Mouse (Mus musculus) hematopoietic stem cell, adult 5-6 weeks (primary cell): ENCODE results near the gene Rfc2. TPM values are rescaled to one million over a fixed set of nuclear protein-coding genes. Genes with fewer than 3 reads are reported as not detected.
"Not testable (repeated sequence)": the region's sequence is repeated elsewhere in the genome, so short reads cannot be mapped to it uniquely, and the experiment has no call there.

ENCODE experiments used
- ATAC-seq, 2 experiments: fragments of 125-278 bp in 1 of 2; replicated peaks in 1 of 2; 2 replicates each; pipeline ENCODE4 v1.8.0; 2016 to 2017; ENCODE audit warnings: inconsistent platforms in 2 of 2, mild to moderate bottlenecking in 2 of 2, moderate number of reproducible peaks in 2 of 2, low read depth in 1 of 2, moderate TSS enrichment in 1 of 2; ENCODE audit not compliant: low FRiP score in 2 of 2, poor library complexity in 2 of 2, severe bottlenecking in 2 of 2, insufficient read depth in 1 of 2, low TSS enrichment in 1 of 2
- total RNA-seq: library from RNA; stranded (forward); fragments of 172-1452, 232-1000 nt; gene quantifications from 2 replicates; pipeline ENCODE4 v1.2.3, GENCODE M21; 2017

Gene Rfc2
- total RNA-seq, 1 experiment from 2014 or later = 131 TPM

DNA sequence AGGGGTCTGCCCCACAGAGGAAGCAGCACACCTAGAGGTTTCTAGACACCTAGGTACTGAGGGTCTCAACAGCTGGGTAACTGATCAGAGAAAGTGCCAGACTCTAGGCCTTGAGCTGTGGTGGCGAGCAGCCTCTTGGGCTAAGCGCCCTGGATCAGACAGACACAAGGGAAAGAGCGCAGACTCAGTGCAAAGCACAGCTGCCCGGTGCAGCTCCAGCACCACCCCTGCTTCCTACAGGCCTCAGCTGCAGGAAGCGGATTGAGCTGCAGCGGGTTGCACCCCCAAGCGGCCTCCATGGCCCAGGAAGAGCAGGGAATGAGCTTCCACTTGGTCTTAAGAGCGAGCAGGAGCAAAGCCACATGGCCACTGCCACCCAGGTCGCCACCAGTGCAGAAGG lies 39.3 kb downstream of the Rfc2 start:
- no peak for ATAC-seq

DNA sequence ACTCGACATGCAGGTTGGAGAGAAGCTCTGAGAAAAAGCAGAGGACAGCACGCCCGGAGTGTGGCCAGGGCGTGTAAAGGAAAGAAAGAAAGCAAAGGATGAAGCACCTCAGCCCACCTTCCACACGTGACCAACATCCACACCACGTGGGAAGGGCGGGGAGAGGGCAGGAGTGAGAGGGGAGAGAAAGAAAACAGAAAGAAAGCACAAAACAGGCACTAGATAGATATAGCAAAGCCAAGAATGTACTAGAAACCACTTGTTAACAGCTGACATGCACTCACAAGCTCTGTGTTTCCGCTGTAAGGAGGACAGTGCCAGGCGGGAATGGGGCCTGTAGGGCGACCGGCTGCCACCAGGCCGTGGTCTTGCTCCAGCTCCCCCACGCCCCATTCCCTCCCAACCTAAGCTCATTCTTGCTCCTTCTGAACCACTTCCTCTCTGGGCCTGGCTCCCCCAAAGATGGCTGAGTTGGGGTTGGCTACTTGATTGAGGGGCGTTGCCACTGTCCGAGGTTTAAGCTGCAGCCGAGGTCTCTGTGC lies 40.0 kb downstream of the Rfc2 start:
- ATAC-seq = no peak

DNA sequence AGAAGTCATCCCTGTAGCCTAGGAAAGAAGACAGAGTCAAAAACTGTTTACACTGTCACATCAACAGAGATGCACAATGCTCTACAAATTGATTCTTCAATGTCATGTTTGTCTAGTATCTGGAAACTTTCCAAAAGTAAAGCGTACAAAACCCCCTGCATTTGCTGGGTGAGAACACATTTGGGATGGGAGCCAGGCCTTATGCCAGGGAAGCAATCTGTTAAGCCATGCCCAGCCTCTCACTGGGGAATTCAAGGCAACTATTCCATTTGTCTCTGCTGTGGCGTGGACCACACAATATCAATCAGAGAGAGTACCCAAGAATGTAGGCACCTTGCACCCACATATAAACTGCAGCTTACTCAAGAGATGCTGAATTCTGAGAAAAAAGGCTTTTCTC lies 40.9 kb downstream of the Rfc2 start:
- no peak for ATAC-seq

DNA sequence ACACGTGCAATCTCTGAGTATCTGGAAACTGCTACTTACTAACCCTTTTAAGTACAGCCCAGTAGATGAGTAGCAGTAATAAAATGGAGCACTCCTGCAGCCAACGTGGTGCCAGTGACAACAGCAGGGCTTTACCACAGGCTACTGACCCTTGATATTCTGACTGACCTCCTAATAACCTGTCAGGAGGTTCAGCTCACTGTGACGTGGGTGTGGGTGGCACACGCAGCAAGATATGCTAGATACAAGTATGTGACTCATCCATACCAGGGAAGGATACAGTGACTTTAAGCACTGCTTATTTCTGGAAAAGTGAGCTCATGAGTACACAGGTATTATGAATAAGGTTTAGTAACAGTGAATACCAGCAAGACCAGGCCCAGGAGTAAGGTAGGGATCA lies 48.3 kb downstream of the Rfc2 start:
- no peak for ATAC-seq

DNA sequence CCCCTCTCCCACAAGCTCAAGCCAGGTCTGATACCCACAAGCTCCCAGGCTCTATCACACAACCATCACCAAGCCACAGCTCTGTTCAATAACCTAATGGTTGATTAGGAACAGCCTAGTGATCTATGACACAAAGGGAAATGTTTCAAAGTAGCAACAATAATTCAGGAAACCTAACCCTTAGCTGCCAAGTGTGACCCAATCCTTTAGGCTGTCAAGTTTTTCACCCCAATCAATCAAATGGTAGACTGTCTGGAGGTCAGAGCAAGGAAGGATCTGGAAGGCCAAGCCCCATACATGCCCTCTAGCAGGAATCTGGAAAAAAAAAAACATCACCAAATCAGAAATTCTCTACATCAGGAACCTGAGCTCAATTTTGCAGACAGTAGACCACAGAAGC lies 49.7 kb downstream of the Rfc2 start:
- ATAC-seq = no peak

DNA sequence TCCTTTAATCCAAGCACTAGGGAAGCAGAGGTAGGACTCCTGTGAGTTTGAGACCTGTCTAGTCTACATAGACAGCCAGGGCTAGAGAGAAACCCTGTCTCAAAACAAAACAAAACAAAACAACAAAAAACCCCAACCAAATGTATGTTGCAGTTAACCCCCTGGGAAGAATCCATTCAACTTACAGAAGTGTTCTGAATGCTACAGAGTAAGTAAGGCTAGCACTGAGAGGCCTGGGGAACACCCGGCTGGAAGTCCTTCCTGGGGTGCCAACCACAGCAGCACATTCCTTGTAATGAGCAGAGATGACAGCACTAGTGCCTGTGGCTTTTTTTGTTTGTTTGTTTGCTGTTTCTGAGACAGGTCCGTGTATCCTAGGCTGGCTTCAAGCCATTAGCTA lies 51.7 kb downstream of the Rfc2 start:
- no peak for ATAC-seq

DNA sequence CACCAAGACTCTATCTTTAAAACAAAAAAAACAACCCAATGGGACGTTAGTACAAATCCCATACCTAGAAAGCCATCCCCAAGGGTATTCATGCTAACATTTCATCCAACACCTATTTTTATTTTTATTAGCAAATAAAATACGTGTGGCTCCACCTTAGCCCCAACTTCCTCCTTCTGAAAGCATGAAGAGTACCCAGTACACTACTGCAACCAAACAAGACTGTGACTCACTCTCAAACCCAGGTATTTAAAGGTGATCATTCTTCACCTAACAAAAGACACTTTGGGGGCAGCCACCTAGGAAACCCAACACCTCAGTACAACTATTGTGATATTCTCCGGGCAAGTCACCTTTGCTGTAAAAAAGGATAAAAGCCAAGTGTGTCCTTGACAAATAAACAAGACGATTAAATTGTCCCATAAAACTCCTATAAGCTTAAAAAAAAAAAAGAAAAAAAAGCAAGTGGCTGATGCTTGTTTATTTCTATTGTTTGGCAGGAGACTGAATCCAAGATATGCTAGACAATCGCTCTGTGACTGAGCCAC lies 56.7 kb downstream of the Rfc2 start:
- 0 out of 4 replicates have a peak, but pooled peaks of 1 of the 2 experiments have one; percentile 27 for ATAC-seq

DNA sequence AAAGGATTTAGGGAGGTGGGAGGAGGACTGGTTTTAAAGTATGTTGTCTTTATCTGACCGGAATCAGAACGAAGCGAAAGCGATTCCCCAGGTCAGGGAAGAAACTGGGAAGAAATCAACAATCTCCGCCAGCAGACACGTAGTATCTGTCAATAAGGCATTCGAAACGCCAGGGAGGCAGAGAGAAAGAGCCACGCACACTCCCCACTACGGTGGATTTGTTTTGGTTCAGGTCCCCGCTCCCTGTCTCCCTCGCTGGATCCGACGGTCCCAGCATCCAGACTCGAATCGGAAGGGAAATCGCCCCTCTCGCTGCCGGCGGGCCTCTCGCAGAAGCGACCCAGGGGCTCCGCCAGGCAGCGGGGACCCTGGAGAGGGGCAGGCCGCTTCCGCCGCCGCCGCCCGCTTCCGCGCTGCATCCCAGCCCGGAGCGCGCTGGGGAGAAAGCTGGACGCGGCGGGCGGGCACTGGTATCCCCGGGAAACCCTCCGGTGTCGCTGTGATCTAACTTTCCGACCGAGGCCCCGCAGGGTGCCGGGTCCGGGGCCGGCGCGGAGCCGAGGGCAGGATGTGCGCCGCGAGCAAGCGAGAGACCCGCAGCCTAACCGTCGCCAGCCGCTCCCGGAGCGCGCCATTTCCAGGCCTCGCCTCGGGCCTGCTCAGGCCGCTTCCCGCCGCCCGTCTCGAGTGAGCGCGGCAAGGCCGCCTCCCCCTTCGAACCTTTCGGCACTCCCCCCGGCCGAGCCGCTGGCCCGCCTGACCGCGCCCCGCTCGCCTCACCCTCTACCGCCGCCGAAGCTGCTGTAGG lies 57.5 kb downstream of the Rfc2 start:
- ATAC-seq = no peak; a peak in 1 of 4 replicates

DNA sequence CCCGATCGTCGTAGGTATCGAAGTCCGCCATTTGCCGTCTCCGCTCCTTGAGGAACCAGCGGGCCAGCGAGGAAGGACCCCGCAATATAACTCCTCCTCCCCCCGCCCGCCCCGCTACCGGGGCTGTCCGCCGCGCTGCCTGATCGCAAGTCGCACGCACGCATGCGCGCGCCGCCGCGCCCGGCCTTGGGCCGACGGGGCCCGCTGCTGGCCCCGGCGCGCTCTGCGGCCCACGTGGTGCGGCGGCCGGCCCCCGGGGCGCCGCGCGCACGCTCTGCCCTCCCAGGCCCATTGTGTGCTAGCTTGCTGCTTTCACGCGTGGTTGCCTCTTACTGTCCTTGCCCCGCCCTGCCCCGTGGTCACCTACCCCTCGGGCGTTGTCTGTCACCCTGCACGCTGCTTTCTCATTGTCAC lies 58.1 kb downstream of the Rfc2 start, which contains the start of gene Eif4h:
TSS of gene Eif4h (minus strand) at position 222 of the 414 bp plus-strand sequence.
- ATAC-seq = peak; percentile 79 to 83

DNA sequence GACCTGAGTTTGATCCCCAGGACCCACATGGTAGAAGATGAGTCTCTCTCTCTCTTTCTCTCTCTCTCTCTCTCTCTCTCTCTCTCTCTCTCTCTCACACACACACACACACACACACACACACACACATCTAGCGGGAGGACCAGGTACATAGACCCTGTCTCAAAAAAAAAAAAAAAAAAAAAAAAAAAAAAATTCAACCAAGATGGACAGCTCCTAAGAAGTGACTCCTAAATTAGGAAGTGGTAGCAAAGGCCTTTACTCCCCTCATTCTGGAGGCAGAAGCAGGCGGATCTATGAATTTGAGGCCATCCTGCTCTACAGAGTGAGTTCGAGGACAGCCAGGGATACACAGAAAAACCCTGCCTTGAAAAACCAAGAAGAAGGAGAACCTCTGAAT lies 59.2 kb downstream of the Rfc2 start:
- ATAC-seq = no peak

DNA sequence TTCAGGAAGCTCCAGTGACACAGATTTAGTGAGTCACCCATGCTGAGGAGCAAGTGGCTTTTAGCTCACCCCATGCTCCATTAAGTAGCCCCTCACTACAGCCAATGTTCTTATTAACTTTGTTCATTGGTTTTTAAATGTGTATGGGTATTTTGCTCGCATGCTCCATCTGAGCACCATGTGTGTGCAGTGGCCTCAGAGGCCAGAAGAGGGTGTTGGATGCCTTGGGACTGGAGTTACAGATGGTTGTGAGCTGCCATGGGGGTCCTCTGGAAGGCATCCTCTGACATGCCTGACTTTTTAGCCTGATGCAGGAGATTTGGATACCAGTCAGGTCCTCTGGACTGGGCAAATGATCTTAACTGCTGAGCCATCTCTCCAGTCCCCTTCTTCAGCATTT lies 63.0 kb downstream of the Rfc2 start:
- no peak for ATAC-seq

DNA sequence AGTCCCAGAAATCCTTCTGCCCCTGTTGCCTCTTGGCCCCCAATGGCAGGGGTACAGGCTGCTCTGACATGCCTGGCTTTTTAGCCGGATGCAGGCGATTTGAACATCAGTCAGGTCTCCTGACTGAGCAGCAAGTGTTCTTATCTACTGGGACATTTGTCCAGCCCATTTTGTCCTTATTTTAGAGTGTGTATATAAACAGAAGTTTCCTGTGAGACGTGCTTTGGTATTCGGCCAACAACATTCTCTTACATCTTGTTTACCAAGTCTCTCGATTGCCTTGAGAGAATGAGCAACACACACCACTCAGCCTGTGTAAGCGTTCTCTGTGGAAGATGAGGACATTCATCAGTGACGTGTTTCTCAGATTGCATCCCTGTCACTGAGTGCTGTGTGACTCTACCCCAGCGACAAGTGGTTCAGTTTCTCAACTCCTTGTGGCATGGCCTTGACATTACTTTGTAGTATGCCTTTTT lies 63.5 kb downstream of the Rfc2 start:
- ATAC-seq = no peak

DNA sequence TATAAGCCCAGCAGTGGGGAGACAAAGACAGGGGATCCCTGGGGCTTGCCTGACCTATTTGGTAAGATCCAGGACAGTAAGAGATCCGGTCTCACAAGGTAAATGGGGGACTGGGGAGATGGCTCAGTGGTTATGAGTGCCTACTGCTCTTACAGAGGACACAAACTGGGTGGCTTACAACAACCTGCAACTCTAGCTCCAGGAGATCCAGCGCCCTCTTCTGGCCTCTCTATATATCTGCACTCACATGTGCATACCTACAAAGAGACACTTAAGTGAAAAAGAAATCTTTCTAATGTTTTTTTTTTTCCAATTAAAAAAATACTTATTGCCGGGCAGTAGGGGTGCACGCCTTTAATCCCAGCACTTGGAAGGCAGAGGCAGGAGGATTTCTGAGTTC lies 65.3 kb downstream of the Rfc2 start:
- no peak for ATAC-seq

DNA sequence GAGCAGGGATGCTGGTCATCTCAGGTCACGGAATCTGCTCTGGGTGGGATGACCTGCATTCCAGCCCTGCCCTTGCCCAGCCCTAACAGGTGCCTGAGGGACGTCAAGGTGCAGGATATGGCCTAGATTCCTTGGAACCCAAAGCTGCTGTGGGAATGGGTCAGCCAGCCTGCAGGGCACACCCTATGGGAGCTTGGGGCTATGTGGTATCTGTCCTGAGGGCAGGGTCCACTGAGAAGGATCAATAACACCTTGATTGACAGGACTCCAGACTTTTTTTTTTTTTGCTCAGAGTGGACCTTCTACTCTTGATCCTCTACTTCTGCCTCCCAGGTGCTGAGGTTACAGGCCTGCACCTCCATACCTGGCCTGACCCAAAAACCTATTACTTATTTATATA lies 66.2 kb downstream of the Rfc2 start:
- no peak for ATAC-seq

DNA sequence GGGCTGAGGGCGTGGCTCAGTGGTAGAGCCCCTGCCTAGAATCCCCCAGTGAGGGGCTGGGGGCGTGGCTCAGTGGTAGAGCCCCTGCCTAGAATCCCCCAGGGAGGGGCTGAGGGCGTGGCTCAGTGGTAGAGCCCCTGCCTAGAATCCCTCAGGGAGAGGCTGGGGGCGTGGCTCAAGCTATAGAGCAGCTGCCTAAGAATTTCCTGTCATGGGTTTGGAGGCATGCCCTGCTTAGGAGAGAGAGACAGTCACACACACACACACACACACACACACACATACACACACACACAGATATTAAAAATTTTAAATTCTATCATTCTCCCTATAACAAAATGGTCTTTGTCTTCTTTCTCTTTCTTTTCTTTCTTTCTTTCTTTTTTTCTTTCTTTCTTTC lies 67.8 kb downstream of the Rfc2 start:
- not testable (repeated sequence) for ATAC-seq

DNA sequence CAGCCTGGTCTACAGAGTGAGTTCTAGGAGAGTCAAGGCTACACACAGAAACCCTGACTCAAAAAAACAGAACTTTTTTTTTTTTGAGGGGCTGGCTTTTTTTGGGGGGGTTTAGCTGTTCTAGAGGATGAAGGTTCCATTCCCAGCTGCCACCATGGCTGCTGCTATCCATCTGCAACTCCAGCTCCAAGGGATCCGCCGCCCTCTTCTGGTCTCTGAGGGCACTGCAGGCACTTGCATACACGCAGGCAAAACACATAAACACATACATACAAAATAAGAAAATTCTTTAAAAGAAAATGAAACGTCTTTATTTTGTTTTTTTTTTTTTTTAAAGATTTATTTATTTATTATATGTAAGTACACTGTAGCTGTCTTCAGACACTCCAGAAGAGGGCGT lies 69.8 kb downstream of the Rfc2 start:
- ATAC-seq = no peak; a peak in 1 of 4 replicates
